Mouse (Mus musculus): Measurements from ENCODE around the gene Tmem63b. TPM values are rescaled to one million over a fixed set of nuclear protein-coding genes. Genes with fewer than 3 reads are reported as not detected.

Gene Tmem63b
- 43.3 and 49.3 TPM in 2 replicates for polyA plus RNA-seq (2014; fragmentation: Nextera tagmentation; extraction: Ambion mirVana)

- Histone ChIP-seq H3K27ac (ENCODE audit: low read depth, low read length) (peak within 1 kb of the TSS; percentile 83), H3K9ac (ENCODE audit: low read length) (peak within 1 kb of the TSS; percentile 77), H3K36me3 (ENCODE audit: control insufficient read depth, insufficient read depth, low read length) (no peaks in the 10 kb centered on the region), H3K27me3 (ENCODE audit: control insufficient read depth, insufficient read depth, low read length) (no peaks in the 10 kb centered on the region), H3K4me3 (ENCODE audit: low read depth, low read length) (peak within 1 kb of the TSS; percentile 69), H3K4me1 (ENCODE audit: control insufficient read depth, insufficient read depth, low read length) (peaks cover 17% of the 10 kb centered on the region), H3K9me3 (ENCODE audit: control insufficient read depth, low read length) (no peaks in the 10 kb centered on the region), H3K4me2 (peak within 1 kb of the TSS; percentile 90)
- peak; percentile 2; the same call in 1 of the 2 replicates for ATAC-seq (ENCODE audit: low FRiP score)
- WGBS: 12% methylated on average over 12 of the region's 12 CpGs
- no peak for DNase-seq (ENCODE audit: low spot score, missing footprints)
Measured at GRCm38 (mm10) chr17:45686716-45687115, at the start of gene Tmem63b. Tmem63b (minus strand) TSS chr17:45686905.

- peak overlapping the region; percentile 66 for H3K4me2 ChIP-seq
- 6% methylated on average over 10 of the region's 10 CpGs for WGBS
- peak overlapping the region; percentile 80 for H3K9ac ChIP-seq (ENCODE audit: low read length)
- H3K27me3 ChIP-seq (ENCODE audit: control insufficient read depth, insufficient read depth, low read length): peaks cover 13% of the 10 kb centered on the region
- peaks cover 32% of the 10 kb centered on the region for H3K4me1 ChIP-seq (ENCODE audit: control insufficient read depth, insufficient read depth, low read length)
- no peaks in the 10 kb centered on the region for H3K9me3 ChIP-seq (ENCODE audit: control insufficient read depth, low read length)
- peak overlapping the region; percentile 91 for H3K27ac ChIP-seq (ENCODE audit: low read depth, low read length)
- ATAC-seq (ENCODE audit: low FRiP score) (peak; percentile 41), DNase-seq (ENCODE audit: low spot score, missing footprints) (peak; percentile 99)
- no peaks in the 10 kb centered on the region for H3K36me3 ChIP-seq (ENCODE audit: control insufficient read depth, insufficient read depth, low read length)
- peak overlapping the region; percentile 39 for H3K4me3 ChIP-seq (ENCODE audit: low read depth, low read length)
Measured at GRCm38 (mm10) chr17:45735382-45736310, 48.9 kb upstream of the Tmem63b start.

- Histone ChIP-seq H3K4me3 (ENCODE audit: low read depth, low read length) (no peak overlapping the region), H3K27me3 (ENCODE audit: control insufficient read depth, insufficient read depth, low read length) (peaks cover 13% of the 10 kb centered on the region), H3K27ac (ENCODE audit: low read depth, low read length) (no peak overlapping the region), H3K9me3 (ENCODE audit: control insufficient read depth, low read length) (no peaks in the 10 kb centered on the region), H3K4me2 (no peak overlapping the region), H3K9ac (ENCODE audit: low read length) (no peak overlapping the region; the same call in 1 of the 2 replicates), H3K4me1 (ENCODE audit: control insufficient read depth, insufficient read depth, low read length) (peaks cover 32% of the 10 kb centered on the region), H3K36me3 (ENCODE audit: control insufficient read depth, insufficient read depth, low read length) (no peaks in the 10 kb centered on the region)
- WGBS: 59% methylated on average over 4 of the region's 4 CpGs
- ATAC-seq (ENCODE audit: low FRiP score) (no peak), DNase-seq (ENCODE audit: low spot score, missing footprints) (no peak)
Measured at GRCm38 (mm10) chr17:45734881-45735280, 48.2 kb upstream of the Tmem63b start.

- peak overlapping the region; percentile 71 for H3K9ac ChIP-seq (ENCODE audit: low read length)
- H3K4me1 ChIP-seq (ENCODE audit: control insufficient read depth, insufficient read depth, low read length): peaks cover 32% of the 10 kb centered on the region
- no peaks in the 10 kb centered on the region for H3K9me3 ChIP-seq (ENCODE audit: control insufficient read depth, low read length)
- H3K4me3 ChIP-seq (ENCODE audit: low read depth, low read length): no peak overlapping the region
- peak overlapping the region; percentile 63; the same call in 1 of the 2 replicates for H3K4me2 ChIP-seq
- ATAC-seq (ENCODE audit: low FRiP score): no peak
- no peaks in the 10 kb centered on the region for H3K36me3 ChIP-seq (ENCODE audit: control insufficient read depth, insufficient read depth, low read length)
- 4% methylated on average over 3 of the region's 3 CpGs for WGBS
- DNase-seq (ENCODE audit: low spot score, missing footprints): no peak
- no peak overlapping the region for H3K27ac ChIP-seq (ENCODE audit: low read depth, low read length)
- peaks cover 13% of the 10 kb centered on the region for H3K27me3 ChIP-seq (ENCODE audit: control insufficient read depth, insufficient read depth, low read length)
Measured at GRCm38 (mm10) chr17:45734333-45734732, 47.6 kb upstream of the Tmem63b start.

GRCm38 (mm10) chr17:45733735-45734301 is 47.1 kb upstream of the Tmem63b start, which contains the start of gene 1600014C23Rik:
1600014C23Rik (minus strand) TSS chr17:45733844.
- peaks cover 13% of the 10 kb centered on the region for H3K27me3 ChIP-seq (ENCODE audit: control insufficient read depth, insufficient read depth, low read length)

GRCm38 (mm10) chr17:45733038-45733734 is 46.5 kb upstream of the Tmem63b start:
- 75% methylated on average over 19 of the region's 19 CpGs for WGBS
- ATAC-seq (ENCODE audit: low FRiP score) (no peak), DNase-seq (ENCODE audit: low spot score, missing footprints) (no peak)
- peak overlapping the region; percentile 28; the same call in 1 of the 2 replicates for H3K4me3 ChIP-seq (ENCODE audit: low read depth, low read length)
- H3K4me1 ChIP-seq (ENCODE audit: control insufficient read depth, insufficient read depth, low read length): peaks cover 32% of the 10 kb centered on the region
- H3K27ac ChIP-seq (ENCODE audit: low read depth, low read length): no peak overlapping the region
- peak overlapping the region; percentile 63 for H3K4me2 ChIP-seq
- peak overlapping the region; percentile 71 for H3K9ac ChIP-seq (ENCODE audit: low read length)
- peaks cover 13% of the 10 kb centered on the region for H3K27me3 ChIP-seq (ENCODE audit: control insufficient read depth, insufficient read depth, low read length)
- no peaks in the 10 kb centered on the region for H3K9me3 ChIP-seq (ENCODE audit: control insufficient read depth, low read length)
- no peaks in the 10 kb centered on the region for H3K36me3 ChIP-seq (ENCODE audit: control insufficient read depth, insufficient read depth, low read length)

More at GRCm38 (mm10) chr17:45733735-45734301, 47.1 kb upstream of the Tmem63b start, which contains the start of gene 1600014C23Rik:
- H3K9ac ChIP-seq (ENCODE audit: low read length): peak within 1 kb of the TSS; percentile 71
- DNase-seq (ENCODE audit: low spot score, missing footprints) (peak; percentile 95), ATAC-seq (ENCODE audit: low FRiP score) (no peak)
- H3K4me1 ChIP-seq (ENCODE audit: control insufficient read depth, insufficient read depth, low read length): peaks cover 32% of the 10 kb centered on the region
- H3K4me2 ChIP-seq: peak within 1 kb of the TSS; percentile 63
- no peaks in the 10 kb centered on the region for H3K9me3 ChIP-seq (ENCODE audit: control insufficient read depth, low read length)
- peak within 1 kb of the TSS; percentile 28 for H3K4me3 ChIP-seq (ENCODE audit: low read depth, low read length)
- no peaks in the 10 kb centered on the region for H3K36me3 ChIP-seq (ENCODE audit: control insufficient read depth, insufficient read depth, low read length)
- WGBS: 1% methylated on average over 28 of the region's 41 CpGs
- no peak within 1 kb of the TSS for H3K27ac ChIP-seq (ENCODE audit: low read depth, low read length)

- WGBS: 28% methylated on average over 9 of the region's 9 CpGs
Measured at GRCm38 (mm10) chr17:45731172-45731864, 44.6 kb upstream of the Tmem63b start.

GRCm38 (mm10) chr17:45730696-45731095 is 44.0 kb upstream of the Tmem63b start:
- no peaks in the 10 kb centered on the region for H3K9me3 ChIP-seq (ENCODE audit: control insufficient read depth, low read length)
- H3K27me3 ChIP-seq (ENCODE audit: control insufficient read depth, insufficient read depth, low read length): peaks cover 13% of the 10 kb centered on the region
- no peak for DNase-seq (ENCODE audit: low spot score, missing footprints)
- H3K4me1 ChIP-seq (ENCODE audit: control insufficient read depth, insufficient read depth, low read length): peaks cover 21% of the 10 kb centered on the region
- 73% methylated on average over 4 of the region's 4 CpGs for WGBS
- H3K4me3 ChIP-seq (ENCODE audit: low read depth, low read length): no peak overlapping the region
- no peak for ATAC-seq (ENCODE audit: low FRiP score)
- H3K27ac ChIP-seq (ENCODE audit: low read depth, low read length): no peak overlapping the region
- H3K9ac ChIP-seq (ENCODE audit: low read length): no peak overlapping the region
- H3K36me3 ChIP-seq (ENCODE audit: control insufficient read depth, insufficient read depth, low read length): no peaks in the 10 kb centered on the region
- no peak overlapping the region for H3K4me2 ChIP-seq

More at GRCm38 (mm10) chr17:45731172-45731864, 44.6 kb upstream of the Tmem63b start:
- ATAC-seq (ENCODE audit: low FRiP score) (peak; percentile 8; the same call in 1 of the 2 replicates), DNase-seq (ENCODE audit: low spot score, missing footprints) (peak; percentile 99)
- Histone ChIP-seq H3K4me3 (ENCODE audit: low read depth, low read length) (no peak overlapping the region), H3K27me3 (ENCODE audit: control insufficient read depth, insufficient read depth, low read length) (peaks cover 13% of the 10 kb centered on the region), H3K9ac (ENCODE audit: low read length) (no peak overlapping the region), H3K27ac (ENCODE audit: low read depth, low read length) (no peak overlapping the region), H3K9me3 (ENCODE audit: control insufficient read depth, low read length) (no peaks in the 10 kb centered on the region), H3K4me1 (ENCODE audit: control insufficient read depth, insufficient read depth, low read length) (peaks cover 27% of the 10 kb centered on the region), H3K4me2 (no peak overlapping the region), H3K36me3 (ENCODE audit: control insufficient read depth, insufficient read depth, low read length) (no peaks in the 10 kb centered on the region)

Measured in midbrain, embryonic 11.5 days (tissue).